Mouse (Mus musculus): ENCODE data around the gene Sox13.
A peak's percentile ranks its signal among the peaks of the same experiment; 100 is the strongest.

The Sox13 gene

DNA sequence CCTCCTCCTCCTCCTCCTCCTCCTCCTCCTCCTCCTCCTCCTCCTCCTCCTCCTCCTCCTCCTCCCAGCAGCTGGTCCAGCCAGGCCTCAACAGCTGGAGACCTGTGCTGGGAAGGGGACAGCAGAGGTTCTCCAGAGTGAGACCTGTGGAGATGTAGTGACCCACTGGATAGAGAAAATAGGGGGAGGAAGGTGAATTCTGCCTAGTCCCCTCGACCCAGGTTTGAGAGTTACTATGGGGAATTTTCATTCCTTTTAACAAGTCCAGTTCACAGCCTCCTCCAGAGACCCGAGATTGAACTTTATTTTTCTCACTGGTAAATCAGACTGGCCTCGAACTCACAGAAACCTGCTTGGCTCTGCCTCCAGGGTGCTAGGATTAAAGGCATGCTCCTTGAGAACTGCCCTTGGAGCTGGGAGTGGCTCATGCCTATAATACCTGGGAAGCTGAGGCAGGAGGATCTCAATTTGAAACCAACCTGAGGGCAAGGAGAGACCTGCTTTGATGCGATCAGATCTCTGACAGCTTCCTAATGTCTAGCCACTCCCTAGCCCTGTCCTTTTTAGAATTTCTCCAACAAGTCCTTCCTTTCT, 467 bp upstream of the Sox13 start:
- no peak for DNase-seq

GRCm38 (mm10) chr1:133423166-133423542, 1.0 kb downstream of the Sox13 start:
- DNase-seq = peak in 1 of 2 experiments; percentile 64

GRCm38 (mm10) chr1:133422615-133423161, 1.5 kb downstream of the Sox13 start:
- peak; percentile 77 to 81 for DNase-seq

GRCm38 (mm10) chr1:133421975-133422570, 2.1 kb downstream of the Sox13 start:
- no peak for DNase-seq

GRCm38 (mm10) chr1:133421061-133421460, 3.1 kb downstream of the Sox13 start:
- DNase-seq = no peak

GRCm38 (mm10) chr1:133420491-133420890, 3.7 kb downstream of the Sox13 start:
- DNase-seq = peak; percentile 56 to 58

DNA sequence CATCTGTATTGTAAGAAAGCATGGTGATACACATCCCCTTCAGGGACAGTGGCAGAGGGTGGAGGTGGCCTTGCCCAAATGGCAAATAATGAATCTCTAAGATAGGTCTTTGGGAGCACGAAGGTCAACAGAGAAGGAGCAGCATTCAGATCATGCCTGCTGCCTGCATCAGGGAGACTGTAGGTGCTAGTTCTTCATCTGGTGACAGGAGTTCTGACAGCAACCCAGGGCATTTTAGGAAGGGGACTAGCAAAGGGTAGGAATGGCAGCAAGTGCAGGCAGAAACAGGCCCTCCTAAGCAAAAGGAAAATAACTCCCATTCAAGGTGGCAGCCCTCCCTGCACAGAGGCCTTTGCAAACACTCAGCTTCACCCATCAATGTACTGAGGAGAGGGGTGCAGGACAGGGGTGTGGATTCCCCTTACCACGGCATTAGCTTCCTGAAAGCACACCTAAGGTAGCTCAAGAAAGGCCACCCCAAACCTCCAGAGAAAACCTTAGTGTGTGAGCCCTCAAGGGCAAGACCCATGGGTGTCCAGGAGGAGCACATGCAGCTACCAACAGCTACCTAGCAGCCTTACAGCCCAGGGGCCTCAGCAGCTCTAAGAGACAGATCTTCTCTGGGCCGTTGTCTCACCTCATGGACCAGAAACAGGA, 4.9 kb downstream of the Sox13 start:
- no peak for DNase-seq

DNA sequence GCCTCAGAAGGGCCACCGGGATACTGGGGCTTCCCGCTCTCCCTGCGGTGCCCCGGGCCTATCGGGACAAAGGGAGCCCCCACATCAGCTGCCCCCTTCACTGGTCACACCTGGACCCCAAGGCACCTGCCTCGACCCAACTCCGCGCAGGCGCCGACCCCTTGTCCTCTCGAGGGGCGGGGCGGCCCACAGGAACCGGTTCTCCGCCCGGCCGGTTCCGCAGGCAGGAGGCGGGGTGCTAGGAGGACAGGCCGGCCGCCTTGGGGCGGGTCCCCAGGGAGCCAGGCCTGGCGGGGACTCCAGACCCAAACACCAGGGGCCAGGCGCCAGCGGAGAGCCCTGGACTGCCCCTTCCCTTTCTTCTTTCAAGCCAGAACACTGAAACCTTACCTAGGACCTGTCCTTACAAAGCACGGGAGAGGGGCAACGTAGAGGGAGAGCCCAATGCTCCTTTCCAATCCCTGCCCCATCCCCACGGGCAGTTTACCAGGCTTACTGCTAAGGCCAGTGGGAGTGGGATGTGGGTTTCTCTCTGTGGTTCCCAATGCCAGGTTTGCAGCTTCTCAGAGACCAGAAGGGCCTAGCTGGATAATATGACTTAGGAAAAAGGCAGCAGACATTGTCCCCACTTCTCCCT, 5.9 kb downstream of the Sox13 start:
- DNase-seq = peak; percentile 95 to 97

- DNase-seq = no peak
Measured at GRCm38 (mm10) chr1:133417539-133417938, 6.6 kb downstream of the Sox13 start.

DNA sequence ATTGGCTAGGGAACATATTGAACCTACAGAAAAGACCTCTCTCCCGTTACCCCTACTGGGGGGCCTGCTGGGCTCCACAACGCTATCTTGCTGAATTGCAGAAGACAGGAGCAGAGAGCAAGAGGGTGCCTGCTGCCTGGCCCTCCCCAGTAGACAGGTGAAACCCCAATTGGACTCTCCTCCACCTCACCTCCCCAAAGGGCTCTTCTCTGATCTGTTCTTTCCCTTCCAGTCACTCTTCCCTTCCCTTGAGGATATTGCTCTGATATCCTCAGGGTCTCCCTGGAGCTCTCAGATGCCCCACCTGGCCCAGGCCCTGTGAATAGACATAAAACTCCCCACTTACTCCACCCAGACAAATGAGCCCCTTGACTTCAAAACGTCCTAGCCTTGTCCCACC, 7.1 kb downstream of the Sox13 start:
- no peak for DNase-seq

- DNase-seq = no peak
Measured at GRCm38 (mm10) chr1:133416472-133416871, 7.7 kb downstream of the Sox13 start.

DNA sequence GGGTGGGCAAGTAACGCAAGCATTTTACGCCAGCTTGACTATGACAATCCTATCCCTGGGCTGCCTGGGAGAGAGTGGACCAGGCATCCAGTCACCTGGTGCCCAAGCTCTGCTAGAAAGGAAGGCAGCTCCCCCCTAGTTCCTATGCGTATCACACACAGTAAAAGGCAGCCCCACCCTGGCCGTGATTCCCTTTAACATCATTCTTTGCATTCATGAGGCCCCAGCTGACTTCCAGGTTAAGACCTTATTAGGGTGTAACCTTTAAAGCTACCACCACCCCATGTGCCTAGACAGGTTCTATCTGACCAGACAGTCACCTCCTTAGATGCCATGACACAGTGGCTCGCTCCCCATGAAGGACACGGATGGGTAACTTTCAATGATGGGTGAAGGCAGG, 8.7 kb downstream of the Sox13 start:
- DNase-seq = peak in 1 of 2 experiments; percentile 40

- DNase-seq = peak; percentile 74 to 88
Measured at GRCm38 (mm10) chr1:133415086-133415485, 9.1 kb downstream of the Sox13 start.

DNA sequence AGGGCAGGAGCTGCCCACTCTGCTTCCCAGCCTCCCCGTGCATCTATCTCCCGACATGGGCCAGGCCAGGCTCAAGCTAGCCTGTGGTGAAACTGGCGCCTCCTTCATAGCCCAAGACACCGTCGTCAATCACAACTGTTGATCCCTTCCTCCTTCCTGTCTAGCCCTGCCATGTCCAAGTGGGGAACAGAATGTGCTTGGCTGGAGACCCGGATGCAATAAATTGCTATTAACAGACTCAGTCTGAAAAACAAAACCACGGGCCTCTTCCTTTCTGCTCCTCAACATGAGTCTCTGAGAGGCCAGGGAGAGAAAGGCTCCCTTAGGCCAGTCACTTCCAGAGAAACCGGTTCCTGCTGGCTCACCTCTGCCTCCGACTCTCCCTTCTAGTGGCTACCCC, 11.2 kb downstream of the Sox13 start:
- DNase-seq = peak; percentile 64 to 89

DNA sequence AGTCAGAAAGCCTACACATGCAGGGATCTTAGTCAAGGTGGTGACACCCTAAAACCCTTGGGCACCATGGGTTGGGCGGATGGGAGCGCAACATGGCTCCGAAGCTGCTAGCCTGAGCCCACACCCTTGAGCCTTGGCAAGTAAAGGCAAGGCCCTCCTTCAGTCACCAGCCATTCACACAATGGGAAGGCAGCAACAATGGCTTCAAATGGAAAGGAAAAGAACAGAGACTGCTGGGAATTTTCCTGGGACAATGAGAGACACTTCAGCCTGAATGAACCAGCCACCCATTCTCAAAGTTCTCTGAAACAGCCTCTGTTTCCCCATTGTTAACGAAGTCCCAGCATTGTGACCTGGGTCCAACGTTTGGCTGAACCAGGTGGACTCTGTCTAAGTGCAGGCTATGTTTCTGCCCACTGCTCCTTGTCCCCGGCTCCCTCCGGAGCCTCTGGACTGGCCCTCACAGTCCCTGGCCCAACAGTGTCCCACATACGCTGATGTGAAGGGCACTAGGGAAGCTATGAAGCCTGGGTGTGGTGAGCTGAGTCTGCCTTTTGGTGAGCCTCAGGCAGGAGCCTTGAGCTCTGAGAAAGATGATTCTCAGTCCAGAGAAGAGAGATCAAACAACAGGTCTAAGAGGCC, 12.6 kb downstream of the Sox13 start:
- peak in 1 of 2 experiments; percentile 42 for DNase-seq

GRCm38 (mm10) chr1:133409786-133410185, 14.4 kb downstream of the Sox13 start:
- peak; percentile 46 to 64 for DNase-seq

DNA sequence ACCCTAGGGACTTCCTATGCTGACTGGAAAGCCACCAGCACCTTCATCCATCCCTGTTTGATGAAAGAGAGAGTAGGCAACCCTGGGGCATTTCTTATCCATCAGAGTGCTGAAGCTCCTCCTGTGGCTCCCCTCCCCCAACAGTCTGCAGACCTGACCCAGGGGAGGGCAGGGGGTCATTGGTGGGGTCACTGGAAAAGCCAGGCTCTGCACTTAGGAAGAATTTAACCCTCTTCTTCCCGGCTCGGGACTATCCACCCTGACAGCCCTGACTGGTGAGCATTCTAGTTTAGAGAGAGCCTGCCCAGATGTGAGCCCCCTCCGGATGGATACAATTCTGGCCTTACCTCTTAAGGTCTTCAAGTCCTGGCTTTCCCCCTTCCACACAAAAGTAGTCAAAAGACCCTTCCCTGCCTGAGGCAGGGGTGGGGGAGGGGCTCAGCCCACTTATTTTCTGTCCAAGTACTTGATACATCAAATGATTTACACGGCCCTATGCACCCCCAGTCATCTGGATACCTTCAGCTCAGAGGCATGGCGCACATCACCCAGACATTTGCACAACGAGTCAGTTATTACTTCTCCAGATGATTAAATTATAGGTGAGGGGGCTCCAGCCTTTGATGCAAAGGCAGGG, 15.2 kb downstream of the Sox13 start:
- no peak for DNase-seq

DNA sequence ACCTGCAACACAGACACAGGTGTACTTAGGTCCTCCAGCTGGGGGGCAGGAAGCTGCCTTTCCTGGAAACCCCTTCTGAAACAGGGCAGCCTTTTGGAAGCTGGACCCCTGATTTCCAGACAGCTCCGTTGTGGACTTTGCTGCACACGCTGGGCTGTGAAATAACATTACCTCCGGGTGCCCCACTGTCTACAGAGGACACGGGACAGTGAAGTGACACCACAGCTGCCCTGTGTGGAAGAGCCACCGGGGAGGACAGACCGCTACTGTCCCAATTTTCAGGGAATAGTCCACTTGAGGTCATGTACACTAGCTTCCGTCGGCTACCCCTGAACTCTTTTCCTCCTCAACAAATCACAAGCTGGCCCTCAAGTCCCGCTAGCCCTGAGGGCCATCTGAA, 15.9 kb downstream of the Sox13 start:
- DNase-seq = no peak

DNA sequence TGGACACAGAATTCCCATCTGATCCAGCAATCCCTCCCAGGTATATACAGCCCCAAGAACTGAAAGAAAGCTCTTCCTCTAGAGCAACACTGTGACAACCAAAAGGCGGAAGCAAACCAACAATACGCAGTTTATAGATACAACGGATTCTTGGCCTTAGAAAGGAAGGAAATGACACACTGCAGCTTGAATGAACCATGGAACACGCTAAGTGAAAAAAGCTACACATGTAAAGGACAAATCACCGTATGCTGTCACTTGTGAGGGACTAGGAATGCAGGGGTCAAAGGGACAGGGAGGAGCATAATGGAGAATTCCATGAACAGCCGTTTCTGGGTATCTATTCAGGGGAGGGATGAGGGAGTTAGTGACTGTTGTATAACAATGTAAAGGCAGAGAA, 16.7 kb downstream of the Sox13 start:
- peak in 1 of 2 experiments; percentile 64 for DNase-seq

DNA sequence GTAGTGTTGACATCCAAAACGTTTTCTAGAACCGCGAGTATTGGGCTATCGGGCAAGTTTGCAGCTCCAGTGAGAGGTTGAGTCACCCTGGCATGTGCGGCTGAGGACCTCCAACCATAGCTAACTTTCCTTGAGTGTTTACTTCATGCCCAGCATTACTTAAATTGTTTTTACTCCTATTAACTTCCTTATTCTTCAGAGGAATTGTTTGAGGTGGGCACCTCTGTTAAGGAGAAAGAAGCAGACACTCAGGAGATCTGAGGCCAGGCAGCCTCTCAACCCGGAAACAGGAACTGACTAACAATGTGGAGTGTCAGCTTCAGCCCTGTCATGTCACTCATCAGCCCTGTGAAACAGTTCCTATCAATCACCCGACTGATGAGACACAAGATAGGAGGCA, 17.6 kb downstream of the Sox13 start:
- no peak for DNase-seq

GRCm38 (mm10) chr1:133404005-133404404, 20.2 kb downstream of the Sox13 start:
- no peak for DNase-seq

DNA sequence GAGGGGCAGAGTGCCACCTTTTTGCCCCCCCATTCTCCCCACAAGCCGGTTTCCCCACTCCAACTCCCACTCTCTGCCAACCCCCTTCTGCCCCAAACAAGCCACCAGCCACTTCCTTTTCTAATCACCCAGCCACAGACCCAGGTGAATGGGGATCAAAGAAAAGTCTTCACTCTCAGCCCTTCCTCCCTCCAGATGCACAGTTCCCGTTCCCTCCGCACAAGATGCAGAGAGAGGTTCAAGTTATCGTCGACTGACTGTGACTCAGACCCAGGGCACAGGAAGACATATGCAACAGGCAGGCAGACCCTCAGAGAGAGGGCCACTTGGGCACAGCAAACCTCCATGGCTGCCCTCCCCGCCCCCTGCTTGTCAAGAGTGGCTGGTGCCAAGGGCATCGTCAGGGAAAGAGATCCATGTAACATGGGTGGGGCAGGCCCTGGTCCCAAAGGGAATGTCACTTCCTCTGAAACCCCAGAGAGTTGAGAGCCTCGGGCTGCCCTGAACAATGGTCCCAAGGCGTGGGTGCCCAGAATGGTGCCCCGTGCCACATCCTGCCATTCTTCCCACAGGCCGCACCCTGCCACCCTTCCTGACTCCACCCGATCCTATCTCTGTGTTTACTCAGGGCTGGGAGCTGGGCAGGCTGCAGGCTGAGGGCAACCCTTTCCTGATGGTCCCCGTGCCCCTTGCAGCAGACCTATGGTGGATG, 24.0 kb downstream of the Sox13 start:
- DNase-seq = peak; percentile 43 to 49

Data from kidney, postnatal 36 days (tissue).